Mouse (Mus musculus) kidney, postnatal 25 days (tissue): ENCODE results near the gene Kcnk4.

Experiments used
- DNase-seq, 2 experiments: peaks; one replicate each; pipeline ENCODE4 v3.0.0; 2021; ENCODE audit warnings: mixed read lengths in 2 of 2

Kcnk4 gene

GRCm38 (mm10) chr19:6934195-6934977, at the start of gene Kcnk4:
Gene Kcnk4 (minus strand): TSS chr19:6934515.
- DNase-seq: peak in 1 of 2 experiments; percentile 40

- DNase-seq: no peak
These were observed 49.3 kb upstream of the Kcnk4 start for GRCm38 (mm10) chr19:6983621-6984020.

- no peak for DNase-seq
These were observed 47.1 kb upstream of the Kcnk4 start for GRCm38 (mm10) chr19:6981465-6981864.

GRCm38 (mm10) chr19:6980381-6981093, 46.2 kb upstream of the Kcnk4 start, which contains the start of gene Fkbp2:
Gene Fkbp2 (minus strand): TSS chr19:6980501.
- DNase-seq: peak; percentile 99

GRCm38 (mm10) chr19:6979486-6980380, 45.4 kb upstream of the Kcnk4 start:
- peak; percentile 100 for DNase-seq

GRCm38 (mm10) chr19:6979001-6979479, 44.7 kb upstream of the Kcnk4 start:
- no peak for DNase-seq

GRCm38 (mm10) chr19:6978639-6978974, 44.3 kb upstream of the Kcnk4 start:
- DNase-seq: no peak

- DNase-seq: no peak
These were observed 43.7 kb upstream of the Kcnk4 start for GRCm38 (mm10) chr19:6977759-6978638.

GRCm38 (mm10) chr19:6975537-6976521, 41.5 kb upstream of the Kcnk4 start, which contains the start of gene Plcb3:
Gene Plcb3 (minus strand): TSS chr19:6976470.
- peak; percentile 51 to 84 for DNase-seq

GRCm38 (mm10) chr19:6974211-6975205, 40.2 kb upstream of the Kcnk4 start, which contains the start of gene Ppp1r14b:
Gene Ppp1r14b (plus strand): TSS chr19:6974968.
- peak; percentile 88 to 92 for DNase-seq

GRCm38 (mm10) chr19:6973581-6974190, 39.4 kb upstream of the Kcnk4 start:
- no peak for DNase-seq

GRCm38 (mm10) chr19:6972247-6972917, 38.1 kb upstream of the Kcnk4 start:
- DNase-seq: no peak

GRCm38 (mm10) chr19:6971644-6972043, 37.3 kb upstream of the Kcnk4 start:
- DNase-seq: no peak

GRCm38 (mm10) chr19:6970460-6971085, 36.3 kb upstream of the Kcnk4 start:
- peak in 1 of 2 experiments; percentile 54 for DNase-seq

GRCm38 (mm10) chr19:6969665-6970381, 35.5 kb upstream of the Kcnk4 start:
- DNase-seq: peak; percentile 82 to 90

GRCm38 (mm10) chr19:6969291-6969664, 35.0 kb upstream of the Kcnk4 start:
- no peak for DNase-seq
